ENCODE assay signal across 8 mouse cellular contexts in genomic region chr8:54076791-54077270, GRCm38 (mm10). TPM values are rescaled to one million over a fixed set of nuclear protein-coding genes. Genes with fewer than 3 reads are reported as not detected.
DNase-seq lines count a peak whose midpoint lies in the region; ATAC-seq and TF ChIP-seq lines count a peak whose summit lies in the region.

No protein-coding gene starts in this region.

- H3K27ac ChIP-seq in forebrain, embryonic 13.5 days = peak overlapping the region; percentile 61
- H3K27ac ChIP-seq in hindbrain, embryonic 12.5 days = peak overlapping the region; percentile 72
- H3K27ac ChIP-seq in left cerebral cortex, adult 2 months = no peak overlapping the region; the same call in 1 of the 2 replicates

- no peaks in the 10 kb centered on the region for H3K36me3 ChIP-seq in erythroblast, embryonic 14.5 days (ENCODE audit: control insufficient read depth)
- no peaks in the 10 kb centered on the region for H3K36me3 ChIP-seq in forebrain, embryonic 13.5 days (ENCODE audit: poor library complexity, severe bottlenecking)
- H3K36me3 ChIP-seq in hindbrain, embryonic 12.5 days = no peaks in the 10 kb centered on the region

- peak overlapping the region; percentile 83 for H3K9ac ChIP-seq in forebrain, embryonic 13.5 days
- H3K9ac ChIP-seq in hindbrain, embryonic 12.5 days = peak overlapping the region; percentile 81

- peaks cover 32% of the 10 kb centered on the region for H3K27me3 ChIP-seq in erythroblast, embryonic 14.5 days (ENCODE audit: control insufficient read depth)
- no peaks in the 10 kb centered on the region for H3K27me3 ChIP-seq in forebrain, embryonic 13.5 days
- peaks cover 3% of the 10 kb centered on the region; the same call in 1 of the 2 replicates for H3K27me3 ChIP-seq in hindbrain, embryonic 12.5 days

- peak; percentile 38 for TF ChIP-seq CTCF in left cerebral cortex, adult 2 months (IDR thresholded peaks at IDR 0.05)

- 0 out of 2 replicates have a peak, but pooled peaks cover 2% of the 10 kb centered on the region for H3K4me1 ChIP-seq in erythroblast, embryonic 14.5 days (ENCODE audit: control insufficient read depth)
- peaks cover 13% of the 10 kb centered on the region; the same call in 1 of the 2 replicates for H3K4me1 ChIP-seq in forebrain, embryonic 13.5 days
- peaks cover 6% of the 10 kb centered on the region; the same call in 1 of the 2 replicates for H3K4me1 ChIP-seq in hindbrain, embryonic 12.5 days

- H3K4me2 ChIP-seq in forebrain, embryonic 13.5 days = peak overlapping the region; percentile 78
- H3K4me2 ChIP-seq in hindbrain, embryonic 12.5 days (replicated peaks) = peak overlapping the region; percentile 79

- 0% methylated on average over 5 of the region's 28 CpGs for WGBS in forebrain, embryonic 13.5 days
- WGBS in hindbrain, embryonic 12.5 days = under 1% methylated on average over 21 of the region's 28 CpGs

- ATAC-seq in erythroblast, adult 5-6 weeks (replicated peaks; ENCODE audit: low FRiP score, poor library complexity, severe bottlenecking) = no peak
- peak; percentile 87 for ATAC-seq in cerebellum, adult (ENCODE audit: insufficient number of reproducible peaks, low FRiP score, low TSS enrichment)
- ATAC-seq in forebrain, embryonic 13.5 days = peak; percentile 94
- peak; percentile 93 for ATAC-seq in hindbrain, embryonic 12.5 days (ENCODE audit: low FRiP score)

- intact Hi-C loops in left cerebral cortex, adult 2 months (cut with DNase I) = loop anchor here (2.0 to 5.0 kb wide), 2 partner anchors 208 to 415 kb away; no protein-coding TSS in a partner anchor

- peak overlapping the region; percentile 25 for H3K4me3 ChIP-seq in erythroblast, embryonic 14.5 days (replicated peaks)
- peak overlapping the region; percentile 76 for H3K4me3 ChIP-seq in forebrain, embryonic 13.5 days
- H3K4me3 ChIP-seq in hindbrain, embryonic 12.5 days = peak overlapping the region; percentile 75
- peak overlapping the region; percentile 88 for H3K4me3 ChIP-seq in left cerebral cortex, adult 2 months

- H3K9me3 ChIP-seq in erythroblast, embryonic 14.5 days (ENCODE audit: control insufficient read depth, low read length) = no peaks in the 10 kb centered on the region
- no peaks in the 10 kb centered on the region for H3K9me3 ChIP-seq in forebrain, embryonic 13.5 days (replicated peaks)
- no peaks in the 10 kb centered on the region for H3K9me3 ChIP-seq in hindbrain, embryonic 12.5 days (replicated peaks)

- peak; percentile 39 to 55 for DNase-seq in left cerebral cortex, adult 2 months (ENCODE audit: extremely low spot score in 1 of 2, low spot score in 2 of 2)
- DNase-seq in lung, postnatal 25 days (ENCODE audit: low spot score) = peak; percentile 36
- peak; percentile 61 for DNase-seq in ovary, postnatal 36 days (ENCODE audit: low spot score)

RNA-seq across cellular contexts. Expression of gene Vegfc, which starts 0.6 kb away (rescaled TPM):
- not detected in 2 replicates for polyA plus RNA-seq in erythroblast, embryonic 14.5 days (2012)
- not detected in 2 replicates for total RNA-seq in erythroblast, adult 5-6 weeks (2015; ENCODE audit: low replicate concordance)
- not detected in 2 replicates for total RNA-seq in erythroblast, adult 5-6 weeks (2017; ENCODE audit: low replicate concordance)
- 2.8 and 3.3 TPM in 2 replicates for polyA plus RNA-seq in forebrain, embryonic 13.5 days (2015; fragmentation: Nextera tagmentation; extraction: Ambion mirVana)
- 7.5 and 8.4 TPM in 2 replicates for polyA plus RNA-seq in hindbrain, embryonic 12.5 days (2016; fragmentation: Nextera tagmentation; extraction: Ambion mirVana)
- 1 to 10 TPM; 3.3 to 4.3 TPM for total RNA-seq in left cerebral cortex, adult 2 months (2021)

Comparison
In these comparisons a context has a peak if more than half of its experiments do, and no peak if none do; other contexts are left out.
1. H3K4me3 ChIP-seq: peak in every context shown above with its lines; median percentile 88 in left cerebral cortex, adult 2 months; 76 in forebrain, embryonic 13.5 days; 75 in hindbrain, embryonic 12.5 days; 25 in erythroblast, embryonic 14.5 days.